Mouse (Mus musculus) ZHBTc4 (cell line): ENCODE measurements around the gene Ksr2.
A peak's percentile ranks its signal among the peaks of the same experiment; 100 is the strongest.

Source experiments
- DNase-seq: peaks from one replicate; pipeline ENCODE4 v3.0.0-alpha.2; 2011; ENCODE audit warnings: low read depth, low spot score

The Ksr2 gene

DNA sequence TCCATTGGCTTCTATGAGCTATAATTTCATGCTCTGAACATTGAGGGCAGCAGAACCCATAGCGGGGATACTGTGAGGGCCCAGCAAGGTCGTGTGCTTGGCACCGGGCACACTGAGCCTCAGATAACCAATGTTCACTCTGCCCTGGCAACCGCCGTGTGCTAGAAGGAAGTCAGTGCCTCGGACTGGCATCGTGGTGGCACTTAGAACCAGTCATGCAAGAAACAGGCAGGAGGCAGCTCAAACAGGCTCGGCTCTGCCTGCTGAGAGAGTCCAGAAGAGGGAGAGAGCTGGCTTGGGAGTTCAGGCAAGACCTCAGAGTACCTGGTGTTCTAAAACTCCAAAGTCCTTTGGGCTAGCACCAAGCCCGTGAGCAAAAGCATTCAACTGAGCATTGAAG is 350.7 kb downstream of the Ksr2 start:
- no peak for DNase-seq

DNA sequence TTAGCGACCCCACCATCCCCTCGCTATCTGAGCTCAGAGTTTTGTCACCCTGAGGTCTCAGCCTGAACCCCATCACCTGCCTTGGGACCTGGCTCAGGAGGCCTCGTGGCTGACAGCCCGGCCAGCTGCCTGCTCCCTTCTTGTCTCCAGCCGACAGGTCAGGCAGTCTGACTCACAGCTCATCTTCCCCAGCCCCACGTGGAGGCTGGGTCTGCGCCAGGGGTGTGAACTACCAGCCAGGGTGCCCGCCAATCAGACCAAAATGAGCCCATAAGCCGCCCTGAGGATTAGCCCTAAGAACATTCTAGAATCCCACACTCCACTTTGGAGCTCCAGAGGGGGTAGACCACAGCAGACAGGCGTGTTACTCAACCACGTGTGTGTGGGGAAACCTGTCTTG is 365.4 kb downstream of the Ksr2 start:
- DNase-seq = no peak

GRCm38 (mm10) chr5:117780681-117781080 is 366.9 kb downstream of the Ksr2 start, which contains the start of gene Nos1:
TSS of gene Nos1 (plus strand) at chr5:117781032.
- DNase-seq = peak; percentile 7

DNA sequence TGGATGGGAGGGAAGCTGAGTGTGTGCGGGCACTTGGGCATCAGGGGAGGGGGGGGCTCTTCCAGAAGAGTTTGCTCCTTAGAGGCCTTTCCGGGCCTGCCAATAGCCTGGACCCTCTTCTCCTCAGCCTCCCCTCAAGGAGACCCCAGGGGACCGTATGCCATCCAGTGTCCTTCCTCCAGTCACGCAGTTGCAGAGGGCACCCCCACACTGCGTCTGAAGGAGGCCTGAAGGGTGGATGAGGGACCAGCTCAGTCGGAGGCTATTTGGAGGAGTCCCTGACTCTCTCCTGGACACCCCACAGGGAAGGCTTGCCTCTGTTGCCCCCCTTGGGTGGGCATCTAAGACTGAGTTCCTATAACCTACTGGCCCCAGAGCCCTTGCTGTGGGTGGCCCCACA is 367.4 kb downstream of the Ksr2 start:
- DNase-seq = no peak

- DNase-seq = no peak
Measured at GRCm38 (mm10) chr5:117790071-117790470, 376.3 kb downstream of the Ksr2 start.

- DNase-seq = peak; percentile 7
Measured at GRCm38 (mm10) chr5:117791875-117792274, 378.1 kb downstream of the Ksr2 start.

- no peak for DNase-seq
Measured at GRCm38 (mm10) chr5:117800849-117801248, 387.0 kb downstream of the Ksr2 start.

DNA sequence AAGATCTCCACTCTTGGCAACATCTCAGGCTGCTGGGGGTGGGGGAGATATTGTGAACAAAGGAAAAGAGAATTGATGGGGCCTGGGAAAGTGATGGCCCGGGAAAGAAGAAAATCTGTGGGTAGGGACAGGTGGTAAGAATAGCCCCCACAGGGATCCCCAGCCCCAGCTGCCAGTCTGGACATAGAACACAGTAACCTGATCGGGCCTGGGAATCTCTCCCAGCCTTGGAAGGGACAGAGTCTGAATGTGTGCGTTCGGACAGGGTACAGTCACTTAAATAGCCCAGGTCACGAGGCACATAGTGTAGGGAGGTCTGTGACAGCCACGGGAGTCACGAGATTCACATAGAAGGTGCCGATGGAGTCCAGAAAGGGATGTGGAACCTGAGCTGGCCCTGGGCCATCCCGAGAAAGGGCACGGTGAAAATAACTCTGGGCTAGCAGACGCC is 388.3 kb downstream of the Ksr2 start:
- no peak for DNase-seq

DNA sequence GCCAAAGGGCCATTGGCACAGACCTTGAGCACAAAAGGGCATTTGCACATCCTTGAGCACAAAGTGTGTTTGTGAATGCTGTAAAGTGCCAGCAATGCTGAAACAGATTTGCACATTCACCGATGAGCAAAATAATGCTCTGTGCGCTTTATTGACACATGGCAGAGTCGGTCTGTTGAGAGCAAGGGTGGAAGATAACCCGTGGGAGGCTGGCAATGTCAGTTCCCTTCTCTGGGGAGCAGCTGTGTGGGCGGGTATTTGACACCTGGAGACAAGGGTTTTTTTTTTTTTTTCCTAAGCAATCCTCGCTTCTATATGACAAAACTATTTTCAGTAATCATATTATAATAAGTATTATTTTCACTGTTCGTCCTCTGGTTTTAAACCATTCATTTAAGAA is 389.8 kb downstream of the Ksr2 start:
- DNase-seq = no peak

- DNase-seq = peak; percentile 14
Measured at GRCm38 (mm10) chr5:117810930-117811329, 397.1 kb downstream of the Ksr2 start.

DNA sequence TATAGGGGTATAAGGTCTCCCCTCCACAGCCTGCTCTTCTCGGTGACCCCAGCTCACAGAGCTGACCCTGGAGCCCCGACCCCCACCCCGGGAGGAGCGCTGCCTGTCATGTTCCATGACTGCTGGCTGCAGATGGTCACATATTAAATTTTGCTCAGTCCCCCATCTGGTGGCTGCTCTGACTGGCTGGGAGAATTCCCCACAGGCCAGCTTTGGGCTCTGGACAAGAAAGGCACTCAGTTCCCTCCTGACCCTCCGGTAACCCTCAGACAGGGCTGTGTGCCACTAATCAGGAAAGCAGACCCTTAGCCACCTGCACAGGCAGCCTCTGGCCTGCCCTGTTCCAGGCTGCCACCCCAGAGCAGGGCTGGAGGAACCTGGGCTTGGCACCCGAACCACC is 405.0 kb downstream of the Ksr2 start:
- no peak for DNase-seq

- no peak for DNase-seq
Measured at GRCm38 (mm10) chr5:117820445-117820844, 406.6 kb downstream of the Ksr2 start.

DNA sequence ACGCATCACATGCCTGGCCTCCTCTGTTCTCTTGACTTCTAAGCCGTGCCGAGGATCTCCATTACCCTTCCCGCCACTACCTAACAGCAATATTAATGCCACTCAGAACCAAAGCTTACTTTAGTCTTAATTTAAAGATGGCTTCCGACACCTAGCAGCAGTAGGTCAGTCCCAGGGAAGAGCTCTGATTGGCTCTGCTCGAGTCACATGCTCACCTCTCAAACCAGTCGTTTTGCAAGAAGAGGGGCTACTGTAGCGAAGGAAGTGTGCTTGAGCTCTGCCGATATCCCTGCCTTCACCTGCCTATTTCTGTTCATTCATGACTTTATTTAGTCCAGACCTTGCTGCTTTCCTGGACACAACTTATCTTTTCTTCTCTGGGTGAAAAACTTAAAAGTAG is 410.0 kb downstream of the Ksr2 start:
- DNase-seq = peak; percentile 44

DNA sequence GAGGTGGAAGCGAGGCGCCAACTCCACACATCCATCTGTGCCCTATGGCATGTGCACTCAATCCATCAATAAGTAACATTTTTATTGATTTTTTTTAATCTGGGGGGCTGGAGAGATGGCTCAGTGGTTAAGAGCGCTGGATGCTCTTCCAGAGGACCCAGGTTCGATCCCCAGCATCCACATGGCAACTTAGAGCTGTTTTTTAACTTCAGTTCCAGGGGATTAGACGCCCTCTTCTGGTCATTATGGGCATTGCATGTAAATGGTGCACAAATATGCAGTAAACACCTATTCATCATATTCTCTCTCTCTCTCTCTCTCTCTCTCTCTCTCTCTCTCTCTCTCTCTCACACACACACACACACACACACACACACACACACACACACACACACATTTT is 410.7 kb downstream of the Ksr2 start:
- peak; percentile 59 for DNase-seq
